28 mouse cellular contexts compared by ENCODE assay signal in the genomic region with DNA sequence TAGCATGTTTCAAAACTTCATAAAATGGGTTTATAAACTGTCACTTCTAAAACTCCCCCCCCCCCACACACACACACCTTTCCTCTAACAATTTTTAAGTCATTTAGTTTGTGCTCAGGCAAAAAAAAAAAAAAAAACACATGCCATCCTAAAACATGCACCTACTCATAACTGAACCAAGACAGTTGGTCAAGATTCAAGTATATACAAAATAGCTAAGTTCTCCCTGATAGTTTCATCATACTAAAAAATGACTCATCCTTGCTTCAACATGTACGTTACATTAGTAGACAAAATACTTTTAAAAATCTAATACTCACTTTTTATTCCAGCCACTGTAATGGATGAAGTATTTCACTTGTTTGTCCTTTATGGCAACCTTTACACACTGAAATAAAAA. TPM values are rescaled to one million over a fixed set of nuclear protein-coding genes. Genes with fewer than 3 reads are reported as not detected.
DNase-seq lines count a peak whose midpoint lies in the region; ATAC-seq and TF ChIP-seq lines count a peak whose summit lies in the region.
"Had no signal": no experiment of that assay in that cellular context is flagged by ENCODE, and none has a peak within 500 bp of the region (broad histone marks: within the 10 kb centered on the region; RNA-seq: fewer than 3 reads in every experiment).

No protein-coding gene starts in this region.

- DNase-seq in lung, postnatal 0 days (ENCODE audit: low spot score) = peak; percentile 28
- no peak for DNase-seq in lung, adult 2 months
- DNase-seq in CH12.LX (ENCODE audit: extremely low read depth) = no peak
- no peak for DNase-seq in heart, adult 11 months
- no peak for DNase-seq in ovary, adult 18-20 months (ENCODE audit: low spot score)
- no peak for DNase-seq in gastrocnemius, postnatal 14 days
- DNase-seq: adrenal gland, adult 2 months; adrenal gland, postnatal 10 days; adrenal gland, postnatal 25 days; B cell, adult 2 months; cerebellum, adult 11 months; cerebellum, adult 18-20 months; cerebellum, adult 8-10 months; cerebellum, adult 9-11 months; cerebellum, postnatal 14 days; cerebellum, postnatal 36 days; embryo, embryonic 11 days had no signal

- 62% methylated on average over 1 of the region's 1 CpGs for WGBS in lung, postnatal 0 days
- 56% methylated on average over 1 of the region's 1 CpGs for WGBS in lung, adult 2 months

- no peaks in the 10 kb centered on the region for H3K4me1 ChIP-seq in lung, postnatal 0 days (ENCODE audit: insufficient read depth, low read depth, low read length)
- peaks cover 17% of the 10 kb centered on the region for H3K4me1 ChIP-seq in lung, adult 2 months (ENCODE audit: control insufficient read depth, insufficient read depth, low read length)
- peaks cover 4 to 59% of the 10 kb centered on the region in 2 experiments for H3K4me1 ChIP-seq in CH12.LX (ENCODE audit: control insufficient read depth in 1 of 2, insufficient read depth in 2 of 2)

- in situ Hi-C loops in CH12.LX (cut with MboI; ENCODE audit: low pct_ligation_motif_present, low pct_unique_long_range_greater_than_20kb, low sequenced_read_pairs) = no loop called here

- TF ChIP-seq EP300 in lung, postnatal 0 days (IDR thresholded peaks at IDR 0.05) = no peak
- TF ChIP-seq EP300 in CH12.LX (IDR thresholded peaks at IDR 0.05; ENCODE audit: low read length) = no peak

- no peak overlapping the region for H3K9ac ChIP-seq in lung, postnatal 0 days (replicated peaks; ENCODE audit: low read depth)
- no peak overlapping the region for H3K9ac ChIP-seq in CH12.LX (ENCODE audit: insufficient read depth, low read depth)
- H3K9ac ChIP-seq: embryonic facial prominence, embryonic 13.5 days; embryonic facial prominence, embryonic 15.5 days; forebrain, embryonic 12.5 days had no signal

- H3K9me3 ChIP-seq in lung, postnatal 0 days (ENCODE audit: low read length) = no peaks in the 10 kb centered on the region
- H3K9me3 ChIP-seq in CH12.LX (replicated peaks; ENCODE audit: low read length) = no peaks in the 10 kb centered on the region
- H3K9me3 ChIP-seq: embryonic facial prominence, embryonic 13.5 days; embryonic facial prominence, embryonic 15.5 days; forebrain, embryonic 10.5 days; forebrain, embryonic 12.5 days had no signal

- TF ChIP-seq RAD21 in CH12.LX (IDR thresholded peaks at IDR 0.05; ENCODE audit: low read depth, low read length) = no peak

- dilution Hi-C loops in CH12.LX (cut with MboI; ENCODE audit: extremely low pct_ligation_motif_present, extremely low pct_unique_long_range_greater_than_20kb, low sequenced_read_pairs) = no loop called here

- H3K4me3 ChIP-seq in lung, postnatal 0 days (ENCODE audit: low read depth, low read length) = no peak overlapping the region
- H3K4me3 ChIP-seq in lung, adult 2 months (replicated peaks; ENCODE audit: extremely low read depth, low read depth, low read length) = no peak overlapping the region
- no peak overlapping the region for H3K4me3 ChIP-seq in CH12.LX (replicated peaks in 1 of 3; ENCODE audit: low read depth in 2 of 3, low read length in 2 of 3, poor library complexity in 1 of 3)
- H3K4me3 ChIP-seq: embryonic facial prominence, embryonic 13.5 days; embryonic facial prominence, embryonic 15.5 days; erythroblast, embryonic 14.5 days; forebrain, embryonic 10.5 days; forebrain, embryonic 12.5 days had no signal

- H3K27me3 ChIP-seq in lung, postnatal 0 days (replicated peaks; ENCODE audit: insufficient read depth, low read length) = no peaks in the 10 kb centered on the region
- H3K27me3 ChIP-seq in CH12.LX (replicated peaks) = no peaks in the 10 kb centered on the region
- H3K27me3 ChIP-seq: embryonic facial prominence, embryonic 13.5 days; embryonic facial prominence, embryonic 15.5 days; forebrain, embryonic 12.5 days had no signal

- no peak overlapping the region for H3K27ac ChIP-seq in lung, postnatal 0 days (ENCODE audit: low read length)
- H3K27ac ChIP-seq in CH12.LX (ENCODE audit: insufficient read depth, low read depth) = no peak overlapping the region
- H3K27ac ChIP-seq: embryonic facial prominence, embryonic 13.5 days; embryonic facial prominence, embryonic 15.5 days; forebrain, embryonic 10.5 days; forebrain, embryonic 12.5 days had no signal

- ATAC-seq in lung, postnatal 0 days = no peak
- ATAC-seq in granulocyte monocyte progenitor cell, adult 5-6 weeks (replicated peaks; ENCODE audit: poor library complexity, severe bottlenecking) = peak; percentile 57
- ATAC-seq: CD4-positive, CD25-positive, alpha-beta regulatory T cell, adult 4 months; forebrain, embryonic 14.5 days; forebrain, embryonic 16.5 days had no signal

- H3K36me3 ChIP-seq in lung, postnatal 0 days (ENCODE audit: insufficient read depth, low read length) = 0 out of 2 replicates have a peak, but pooled peaks cover 2% of the 10 kb centered on the region
- peaks cover 28 to 67% of the 10 kb centered on the region in 2 experiments for H3K36me3 ChIP-seq in CH12.LX (replicated peaks in 1 of 2; ENCODE audit: control insufficient read depth in 1 of 2, insufficient read depth in 1 of 2, low read length in 1 of 2)

- TF ChIP-seq CTCF in lung, postnatal 0 days (IDR thresholded peaks at IDR 0.05) = no peak
- TF ChIP-seq CTCF in lung, adult 2 months (IDR thresholded peaks at IDR 0.05; ENCODE audit: insufficient read depth, low read length) = no peak
- TF ChIP-seq CTCF in CH12.LX (conservative IDR thresholded peaks at IDR 0.05 in 1 of 2, IDR thresholded peaks at IDR 0.05 in 1 of 2; ENCODE audit: low read depth in 2 of 2, low read length in 2 of 2) = no peak

- peaks cover 92% of the 10 kb centered on the region for H3K79me2 ChIP-seq in CH12.LX (replicated peaks; ENCODE audit: control insufficient read depth, extremely low read depth, insufficient read depth, poor library complexity, severe bottlenecking)

- no peak overlapping the region for H3K4me2 ChIP-seq in lung, postnatal 0 days (replicated peaks; ENCODE audit: low read depth, low read length)
- H3K4me2 ChIP-seq in CH12.LX (ENCODE audit: insufficient read depth, low read depth, poor library complexity, severe bottlenecking) = no peak overlapping the region
- H3K4me2 ChIP-seq: embryonic facial prominence, embryonic 13.5 days; embryonic facial prominence, embryonic 15.5 days; forebrain, embryonic 12.5 days had no signal

- intact Hi-C loops in gastrocnemius, postnatal 14 days (cut with DNase I; ENCODE audit: low total_unique reads) = no loop called here

- no peak for TF ChIP-seq POLR2A in lung, adult 2 months (IDR thresholded peaks at IDR 0.05; ENCODE audit: borderline replicate concordance, extremely low read depth, low read depth, low read length)
- TF ChIP-seq POLR2A in CH12.LX (IDR thresholded peaks at IDR 0.05; ENCODE audit: low read depth, low read length) = no peak

TF ChIP-seq in CH12.LX, 34 proteins besides CTCF, POLR2A, EP300 and RAD21:
- TF ChIP-seq ZNF384 (IDR thresholded peaks at IDR 0.05; ENCODE audit: low read depth, low read length) = peak; percentile 77
- 0 out of 2 replicates have a peak, but pooled peaks have one; percentile 22 for TF ChIP-seq IRF4 (IDR thresholded peaks at IDR 0.05; ENCODE audit: low read depth, low read length)
- no peak for TF ChIP-seq CHD1 (IDR thresholded peaks at IDR 0.05; ENCODE audit: low read depth, low read length)
- 0 out of 2 replicates have a peak, but pooled peaks have one; percentile 30 for TF ChIP-seq JUND (conservative IDR thresholded peaks at IDR 0.05; ENCODE audit: low read depth, low read length)
TF ChIP-seq in CH12.LX: peak in this region for 3.

RNA-seq across cellular contexts. Expression of a gene that starts 7.7 kb away (rescaled TPM):
- polyA plus RNA-seq in lung, postnatal 0 days (2015; fragmentation: Nextera tagmentation; extraction: Ambion mirVana) = 283 and 290 TPM in 2 replicates
- polyA plus RNA-seq in lung, adult 2 months (2012; rRNA removed) = 76.6 and 127 TPM in 2 replicates
- total RNA-seq in CH12.LX (2012; rRNA removed) = 127 and 139 TPM in 2 replicates
- total RNA-seq in CH12.LX (2014; rRNA removed) = 219 and 225 TPM in 2 replicates
- polyA plus RNA-seq in CH12.LX (2012; ENCODE audit: insufficient read length, low read depth) = 233 and 294 TPM in 2 replicates
- 319 and 364 TPM in 2 replicates for total RNA-seq in granulocyte monocyte progenitor cell, adult 5-6 weeks (2014; fragmentation: Nextera tagmentation)
- total RNA-seq in granulocyte monocyte progenitor cell, adult 5-6 weeks (2017) = 210 and 242 TPM in 2 replicates
- 100 to 1,000 TPM; 156 to 165 TPM for total RNA-seq in gastrocnemius, postnatal 14 days (2021)

RNA-seq across cellular contexts. Expression of a gene that starts 53.0 kb away (rescaled TPM):
- polyA plus RNA-seq in lung, postnatal 0 days (2015; fragmentation: Nextera tagmentation; extraction: Ambion mirVana) = 2,236 and 2,487 TPM in 2 replicates
- 95.5 and 151 TPM in 2 replicates for polyA plus RNA-seq in lung, adult 2 months (2012; rRNA removed)
- 133 and 168 TPM in 2 replicates for total RNA-seq in CH12.LX (2012; rRNA removed)
- 244 and 256 TPM in 2 replicates for total RNA-seq in CH12.LX (2014; rRNA removed)
- polyA plus RNA-seq in CH12.LX (2012; ENCODE audit: insufficient read length, low read depth) = 267 and 316 TPM in 2 replicates
- total RNA-seq in granulocyte monocyte progenitor cell, adult 5-6 weeks (2014; fragmentation: Nextera tagmentation) = 131 and 141 TPM in 2 replicates
- 53.6 and 57.1 TPM in 2 replicates for total RNA-seq in granulocyte monocyte progenitor cell, adult 5-6 weeks (2017)
- 10 to 100 TPM; 20.9 to 22.6 TPM for total RNA-seq in gastrocnemius, postnatal 14 days (2021)
- total RNA-seq: MEL had no signal

RNA-seq across cellular contexts. Expression of a gene that starts 56.0 kb away (rescaled TPM):
- polyA plus RNA-seq in lung, postnatal 0 days (2015; fragmentation: Nextera tagmentation; extraction: Ambion mirVana) = 4.1 and 5.4 TPM in 2 replicates
- polyA plus RNA-seq in lung, adult 2 months (2012; rRNA removed) = 5.6 and 7.2 TPM in 2 replicates
- total RNA-seq in CH12.LX (2012; rRNA removed) (9.2 and 13.8 TPM in 2 replicates), CH12.LX (2014; rRNA removed) (4.7 and 5.4 TPM in 2 replicates)
- 15.3 and 15.7 TPM in 2 replicates for polyA plus RNA-seq in CH12.LX (2012; ENCODE audit: insufficient read length, low read depth)
- 2.4 TPM in 1 of 2 replicates, not detected in the other for total RNA-seq in granulocyte monocyte progenitor cell, adult 5-6 weeks (2014; fragmentation: Nextera tagmentation)
- total RNA-seq in granulocyte monocyte progenitor cell, adult 5-6 weeks (2017) = 0.21 TPM in 1 of 2 replicates, not detected in the other
- 1 to 10 TPM; 4.3 TPM for total RNA-seq in gastrocnemius, postnatal 14 days (2021)
- total RNA-seq: common myeloid progenitor, adult 5-6 weeks; MEL had no signal
